Mouse (Mus musculus) adrenal gland, postnatal 10 days (tissue): Measurements from ENCODE around the gene Lurap1l. TPM values are rescaled to one million over a fixed set of nuclear protein-coding genes. Genes with fewer than 3 reads are reported as not detected.

Experiments
- microRNA-seq: library from miRNA; unstranded; fragments of <30 nt; microRNA quantifications from one replicate; pipeline ENCODE4 v1.2.0, GENCODE M21; 2021
- total RNA-seq, 2 experiments: library from RNA; stranded (reverse); gene quantifications; 2 replicates each; pipeline ENCODE4 v1.2.3; 2021

Gene Lurap1l
- total RNA-seq, 2 experiments from 2014 or later = 9.6 to 11.6 TPM

Small RNA genes within 50 kb of the gene (microRNA-seq; reads per million reads assigned to microRNA genes)
- gene Gm27452 = not detected

Other genes with a start within 250 kb of the Lurap1l start
- under 1 TPM in 1 of 2 experiments, not detected in 1; 0.39 TPM for gene Tyrp1, start 76.5 kb upstream of the Lurap1l start, total RNA-seq